Mouse (Mus musculus): ENCODE data around the gene Col19a1. TPM values are rescaled to one million over a fixed set of nuclear protein-coding genes. Genes with fewer than 3 reads are reported as not detected.

Gene Col19a1
- polyA plus RNA-seq (2014; fragmentation: Illumina TruSeq; extraction: RNeasy Lipid Tissue Mini Kit (QIAGEN cat#74804); ENCODE audit: low read depth, low replicate concordance), result 0.06 TPM

DNA sequence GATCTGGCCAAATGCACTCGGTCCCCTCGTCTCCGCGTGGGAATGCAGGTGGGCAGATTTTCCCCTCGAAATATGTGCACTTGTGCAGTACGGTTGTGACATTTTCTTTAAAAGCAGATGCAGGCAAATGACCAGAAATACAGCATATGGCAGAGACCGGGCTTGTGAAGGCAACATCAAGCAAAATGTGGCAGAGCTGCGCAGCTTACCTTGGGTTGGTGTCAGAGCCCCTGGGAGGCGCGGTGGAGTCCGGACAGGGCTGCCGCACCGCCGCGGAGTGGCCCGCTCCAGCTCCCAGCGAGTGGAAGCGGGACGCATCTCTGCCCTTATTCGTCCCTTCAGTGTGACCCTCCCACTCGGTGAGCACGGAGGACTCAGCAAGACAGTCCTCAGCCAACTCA is at the start of gene Col19a1:
Gene Col19a1 (minus strand): TSS at position 332 of the 401 bp plus-strand sequence.

Other genes with a start within 250 kb of the Col19a1 start
- gene Lmbrd1, start 91.2 kb upstream of the Col19a1 start, polyA plus RNA-seq (2014; fragmentation: Illumina TruSeq; extraction: RNeasy Lipid Tissue Mini Kit (QIAGEN cat#74804); ENCODE audit: low read depth, low replicate concordance), result 98.7 TPM